Mouse (Mus musculus): ENCODE results near the gene Ano1. TPM values are rescaled to one million over a fixed set of nuclear protein-coding genes. Genes with fewer than 3 reads are reported as not detected.

Gene Ano1
- 3.9 and 9.1 TPM in 2 replicates for total RNA-seq (2012; rRNA removed)

DNA sequence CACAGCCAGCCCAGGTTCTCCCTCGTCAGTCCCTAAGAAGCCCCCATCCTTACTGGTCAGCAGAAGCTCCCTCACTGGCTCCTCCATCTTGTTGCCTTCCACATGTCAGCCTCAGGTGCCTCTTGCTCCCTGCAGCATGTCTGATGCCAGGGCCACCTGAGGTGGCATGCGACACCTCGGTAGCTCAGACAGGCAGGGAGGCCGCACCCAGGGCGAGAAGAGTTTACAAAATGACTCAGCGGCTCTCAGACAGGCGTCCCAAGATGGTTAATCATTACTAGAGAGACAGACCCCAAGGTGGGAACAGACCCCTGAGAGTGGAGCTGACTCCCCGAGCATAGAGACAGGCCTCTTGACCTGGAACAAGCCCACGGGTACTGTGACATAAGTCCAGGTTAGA is at the start of gene Ano1:
Ano1 (minus strand) TSS at position 142 of the 400 bp plus-strand sequence.
- no peak for DNase-seq (ENCODE audit: low read depth, low spot score)
- no peak for TF ChIP-seq CHD2 (IDR thresholded peaks at IDR 0.05; ENCODE audit: low read depth, low read length)
- no peak for TF ChIP-seq MAFK (IDR thresholded peaks at IDR 0.05; ENCODE audit: insufficient read depth, low read depth, low read length)
- no peak for TF ChIP-seq ZNF384 (IDR thresholded peaks at IDR 0.05; ENCODE audit: low read depth, low read length)
- no peak for TF ChIP-seq ZC3H11A (IDR thresholded peaks at IDR 0.05; ENCODE audit: borderline replicate concordance, low read depth, low read length)
- no peak for TF ChIP-seq HCFC1 (IDR thresholded peaks at IDR 0.05; ENCODE audit: borderline replicate concordance, insufficient read depth, low read length)
- Histone ChIP-seq H3K9ac (ENCODE audit: insufficient read depth, low read depth, low read length, poor library complexity, severe bottlenecking) (no peak within 1 kb of the TSS), H3K4me3 (ENCODE audit: insufficient read depth in 1 of 2, low read depth in 1 of 2, low read length in 2 of 2, poor library complexity in 1 of 2, severe bottlenecking in 1 of 2) (no peak within 1 kb of the TSS), H3K4me1 (ENCODE audit: control insufficient read depth in 2 of 2, insufficient read depth in 2 of 2, low read length in 2 of 2, poor library complexity in 1 of 2) (no peaks in the 10 kb centered on the region), H3K27ac (ENCODE audit: insufficient read depth, low read depth, low read length, poor library complexity, severe bottlenecking) (no peak within 1 kb of the TSS), H3K36me3 (ENCODE audit: control insufficient read depth, insufficient read depth, low read length, poor library complexity, severe bottlenecking) (no peaks in the 10 kb centered on the region), H3K9me3 (ENCODE audit: control insufficient read depth, insufficient read depth, low read depth, low read length) (no peaks in the 10 kb centered on the region)
- in situ Hi-C loops (cut with MboI; ENCODE audit: low sequenced_read_pairs in 2 of 2, unreplicated experiment in 2 of 2): no loop called here

DNA sequence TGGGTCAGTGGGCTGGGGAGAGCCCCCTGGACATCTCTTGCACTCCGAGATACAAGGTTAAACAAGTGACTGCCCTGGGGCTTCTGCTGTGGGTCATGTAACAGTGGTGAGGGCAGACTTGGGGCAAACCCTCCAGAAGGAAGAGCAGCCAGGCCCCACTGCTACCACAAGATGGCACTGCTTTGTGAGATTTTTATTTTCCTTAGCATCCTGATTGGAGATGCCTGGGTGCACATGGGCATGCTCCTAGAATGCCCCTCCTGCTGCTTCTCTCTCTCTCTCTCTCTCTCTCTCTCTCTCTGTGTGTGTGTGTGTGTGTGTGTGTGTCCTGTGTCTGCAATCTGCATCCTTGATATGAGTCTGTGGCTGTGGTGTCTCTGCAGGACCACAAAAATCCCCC is 46.7 kb upstream of the Ano1 start:
- H3K4me1 ChIP-seq (ENCODE audit: control insufficient read depth in 2 of 2, insufficient read depth in 2 of 2, low read length in 2 of 2, poor library complexity in 1 of 2): no peaks in the 10 kb centered on the region
- H3K9ac ChIP-seq (ENCODE audit: insufficient read depth, low read depth, low read length, poor library complexity, severe bottlenecking): no peak overlapping the region
- no peak for DNase-seq (ENCODE audit: low read depth, low spot score)
- no peak overlapping the region for H3K4me3 ChIP-seq (ENCODE audit: insufficient read depth in 1 of 2, low read depth in 1 of 2, low read length in 2 of 2, poor library complexity in 1 of 2, severe bottlenecking in 1 of 2)
- in situ Hi-C loops (cut with MboI; ENCODE audit: low sequenced_read_pairs in 2 of 2, unreplicated experiment in 2 of 2): loop anchor here in 1 of 2 experiments (10.0 kb wide), 1 partner anchor 446 kb away; no protein-coding TSS in a partner anchor
- H3K9me3 ChIP-seq (ENCODE audit: control insufficient read depth, insufficient read depth, low read depth, low read length): no peaks in the 10 kb centered on the region
- TF ChIP-seq HCFC1 (IDR thresholded peaks at IDR 0.05; ENCODE audit: borderline replicate concordance, insufficient read depth, low read length): no peak
- TF ChIP-seq ZC3H11A (IDR thresholded peaks at IDR 0.05; ENCODE audit: borderline replicate concordance, low read depth, low read length): peak; percentile 39; the same call in 1 of the 2 replicates
- H3K36me3 ChIP-seq (ENCODE audit: control insufficient read depth, insufficient read depth, low read length, poor library complexity, severe bottlenecking): no peaks in the 10 kb centered on the region
- H3K27ac ChIP-seq (ENCODE audit: insufficient read depth, low read depth, low read length, poor library complexity, severe bottlenecking): no peak overlapping the region

DNA sequence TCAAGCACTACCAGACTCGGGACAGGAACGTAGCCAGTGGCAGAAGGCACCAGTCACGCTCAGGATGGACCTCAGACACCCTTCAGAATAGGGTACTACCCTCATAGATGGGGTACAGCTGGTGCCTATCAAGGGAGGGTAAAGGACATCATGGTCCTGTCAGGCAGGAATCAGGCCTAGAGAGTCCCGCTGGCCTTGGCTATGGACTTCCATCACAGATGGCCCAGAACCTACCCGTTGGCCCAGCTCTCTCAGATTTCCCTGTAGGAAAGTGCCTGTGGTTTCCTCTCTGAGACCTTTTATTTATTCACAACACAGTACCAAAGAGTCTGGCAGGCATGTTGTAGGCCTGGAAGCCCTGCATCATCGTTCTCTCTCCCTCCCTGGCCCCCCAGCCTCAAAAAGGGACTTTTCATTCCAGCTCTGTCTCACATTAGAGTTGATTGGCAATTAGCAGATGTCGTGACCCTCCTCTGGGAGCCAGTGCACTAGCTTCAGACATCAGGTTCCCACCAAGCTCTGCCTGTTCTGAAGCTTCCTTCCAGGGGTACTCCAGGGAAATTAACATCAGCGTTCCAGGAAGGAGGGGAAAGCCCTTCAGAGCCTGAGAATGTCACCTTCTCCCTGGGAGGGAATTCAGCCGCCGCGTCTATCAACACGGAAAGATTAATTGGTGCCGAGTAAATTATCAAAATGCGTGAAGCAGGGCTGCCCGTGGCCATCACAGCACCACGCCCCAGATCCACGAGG is 45.4 kb upstream of the Ano1 start:
- no peak for DNase-seq (ENCODE audit: low read depth, low spot score)

DNA sequence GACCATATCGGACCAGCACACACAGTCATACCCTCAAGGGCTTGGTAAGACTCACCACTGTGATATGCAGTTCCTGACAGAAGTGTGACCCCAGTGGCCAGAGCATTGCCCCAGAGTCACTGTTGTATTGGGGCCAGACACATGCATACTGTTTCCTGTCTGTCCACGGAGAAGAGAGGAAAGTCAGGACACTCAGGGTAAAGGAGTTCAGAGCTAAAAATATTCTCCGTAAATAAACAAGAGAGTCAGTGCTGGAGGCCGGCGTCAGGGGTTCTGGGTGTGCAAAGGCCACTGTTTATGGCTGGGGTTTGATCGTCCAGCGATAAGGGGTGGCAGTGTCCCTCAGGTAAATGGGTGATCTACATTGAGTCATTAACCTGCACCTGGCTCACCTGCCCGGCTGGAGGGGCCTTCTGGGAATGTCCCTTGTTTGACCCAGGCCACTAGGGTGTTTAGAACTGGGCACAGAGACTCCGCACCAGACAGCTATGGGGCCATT is 44.3 kb upstream of the Ano1 start:
- no peak for TF ChIP-seq ZC3H11A (IDR thresholded peaks at IDR 0.05; ENCODE audit: borderline replicate concordance, low read depth, low read length)
- TF ChIP-seq ZNF384 (IDR thresholded peaks at IDR 0.05; ENCODE audit: low read depth, low read length): no peak
- TF ChIP-seq CHD2 (IDR thresholded peaks at IDR 0.05; ENCODE audit: low read depth, low read length): no peak
- no peak for TF ChIP-seq HCFC1 (IDR thresholded peaks at IDR 0.05; ENCODE audit: borderline replicate concordance, insufficient read depth, low read length)
- in situ Hi-C loops (cut with MboI; ENCODE audit: low sequenced_read_pairs in 2 of 2, unreplicated experiment in 2 of 2): loop anchor here in 1 of 2 experiments (10.0 kb wide), 1 partner anchor 449 kb away; no protein-coding TSS in a partner anchor

More for the DNA sequence above, 45.4 kb upstream of the Ano1 start:
- H3K36me3 ChIP-seq (ENCODE audit: control insufficient read depth, insufficient read depth, low read length, poor library complexity, severe bottlenecking): no peaks in the 10 kb centered on the region
- H3K4me3 ChIP-seq (ENCODE audit: insufficient read depth in 1 of 2, low read depth in 1 of 2, low read length in 2 of 2, poor library complexity in 1 of 2, severe bottlenecking in 1 of 2): no peak overlapping the region
- TF ChIP-seq HCFC1 (IDR thresholded peaks at IDR 0.05; ENCODE audit: borderline replicate concordance, insufficient read depth, low read length): no peak
- TF ChIP-seq CHD2 (IDR thresholded peaks at IDR 0.05; ENCODE audit: low read depth, low read length): no peak
- no peak for TF ChIP-seq ZC3H11A (IDR thresholded peaks at IDR 0.05; ENCODE audit: borderline replicate concordance, low read depth, low read length)
- no peak for TF ChIP-seq ZNF384 (IDR thresholded peaks at IDR 0.05; ENCODE audit: low read depth, low read length)
- TF ChIP-seq MAFK (IDR thresholded peaks at IDR 0.05; ENCODE audit: insufficient read depth, low read depth, low read length): no peak
- H3K4me1 ChIP-seq (ENCODE audit: control insufficient read depth in 2 of 2, insufficient read depth in 2 of 2, low read length in 2 of 2, poor library complexity in 1 of 2): no peaks in the 10 kb centered on the region
- in situ Hi-C loops (cut with MboI; ENCODE audit: low sequenced_read_pairs in 2 of 2, unreplicated experiment in 2 of 2): loop anchor here in 1 of 2 experiments (10.0 kb wide), 1 partner anchor 448 kb away; no protein-coding TSS in a partner anchor
- H3K9me3 ChIP-seq (ENCODE audit: control insufficient read depth, insufficient read depth, low read depth, low read length): no peaks in the 10 kb centered on the region
- no peak overlapping the region for H3K27ac ChIP-seq (ENCODE audit: insufficient read depth, low read depth, low read length, poor library complexity, severe bottlenecking)
- no peak overlapping the region for H3K9ac ChIP-seq (ENCODE audit: insufficient read depth, low read depth, low read length, poor library complexity, severe bottlenecking)

More for the DNA sequence above, 44.3 kb upstream of the Ano1 start:
- Histone ChIP-seq H3K4me3 (ENCODE audit: insufficient read depth in 1 of 2, low read depth in 1 of 2, low read length in 2 of 2, poor library complexity in 1 of 2, severe bottlenecking in 1 of 2) (no peak overlapping the region), H3K36me3 (ENCODE audit: control insufficient read depth, insufficient read depth, low read length, poor library complexity, severe bottlenecking) (no peaks in the 10 kb centered on the region), H3K27ac (ENCODE audit: insufficient read depth, low read depth, low read length, poor library complexity, severe bottlenecking) (no peak overlapping the region), H3K9me3 (ENCODE audit: control insufficient read depth, insufficient read depth, low read depth, low read length) (no peaks in the 10 kb centered on the region), H3K4me1 (ENCODE audit: control insufficient read depth in 2 of 2, insufficient read depth in 2 of 2, low read length in 2 of 2, poor library complexity in 1 of 2) (no peaks in the 10 kb centered on the region), H3K9ac (ENCODE audit: insufficient read depth, low read depth, low read length, poor library complexity, severe bottlenecking) (no peak overlapping the region)
- DNase-seq (ENCODE audit: low read depth, low spot score): no peak
